Mouse (Mus musculus): Measurements from ENCODE around the gene Ppfia3.

Ppfia3 gene

DNA sequence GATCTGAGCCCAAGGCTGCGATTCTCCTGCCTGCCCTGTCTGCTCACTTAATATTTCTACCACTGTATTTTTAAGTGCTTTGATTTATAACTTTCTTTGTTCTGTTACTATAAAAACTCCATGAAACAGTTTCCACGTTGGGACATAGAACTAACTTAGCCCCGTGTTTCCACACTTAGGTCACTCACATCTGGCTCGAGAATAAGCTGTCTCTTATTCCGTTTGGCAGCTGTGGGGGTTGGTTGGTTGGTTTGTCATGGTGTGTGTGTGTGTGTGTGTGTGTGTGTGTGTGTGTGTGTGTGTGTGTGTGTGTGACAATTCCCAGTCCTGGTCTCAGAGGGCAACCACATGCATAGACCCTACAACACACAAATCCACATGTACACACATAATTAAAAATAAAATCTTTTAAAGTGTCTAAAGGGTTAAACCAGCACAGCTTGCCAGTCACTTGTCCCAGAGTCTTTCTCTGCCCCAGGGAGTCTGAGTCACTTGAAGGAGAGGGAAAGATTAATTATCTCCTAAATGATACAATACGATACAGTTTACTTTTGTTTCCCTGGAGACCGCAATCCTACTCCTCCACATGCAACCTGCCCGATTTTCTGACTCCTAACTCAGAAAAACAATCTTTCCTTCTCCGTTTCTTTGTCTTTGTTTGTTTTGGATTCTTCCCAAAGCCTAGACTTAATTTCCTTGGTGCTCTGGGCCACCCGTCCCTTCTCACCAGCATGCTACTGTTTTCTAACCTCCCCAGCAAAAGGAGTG, 53.9 kb downstream of the Ppfia3 start:
- DNase-seq (ENCODE audit: low spot score) = peak; percentile 38

- no peak for DNase-seq (ENCODE audit: low spot score)
Observed at GRCm38 (mm10) chr7:45312023-45312422, 54.8 kb downstream of the Ppfia3 start.

DNA sequence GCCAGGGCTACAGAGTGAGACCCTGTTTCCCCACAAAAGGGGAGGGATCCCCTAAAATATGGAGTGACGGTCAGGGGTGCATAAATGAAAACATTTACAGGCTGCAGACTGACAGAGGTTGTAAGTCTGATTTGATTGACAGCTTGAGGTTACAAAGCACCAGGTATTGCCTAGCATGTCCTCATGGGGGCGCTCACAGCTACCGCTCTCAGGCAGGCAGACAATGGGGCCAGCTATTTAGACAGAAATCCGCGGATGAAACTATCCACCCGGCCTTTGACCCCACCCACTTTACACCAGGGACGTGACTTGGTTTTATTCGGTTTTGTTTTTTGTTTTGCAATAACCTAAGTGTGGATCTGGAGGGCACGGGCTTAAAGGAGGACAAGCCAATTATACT, 57.4 kb downstream of the Ppfia3 start:
- peak; percentile 32 for DNase-seq (ENCODE audit: low spot score)

GRCm38 (mm10) chr7:45308551-45309240, 58.1 kb downstream of the Ppfia3 start:
- DNase-seq (ENCODE audit: low spot score) = no peak

GRCm38 (mm10) chr7:45305275-45305674, 61.5 kb downstream of the Ppfia3 start:
- DNase-seq (ENCODE audit: low spot score) = peak; percentile 18

DNA sequence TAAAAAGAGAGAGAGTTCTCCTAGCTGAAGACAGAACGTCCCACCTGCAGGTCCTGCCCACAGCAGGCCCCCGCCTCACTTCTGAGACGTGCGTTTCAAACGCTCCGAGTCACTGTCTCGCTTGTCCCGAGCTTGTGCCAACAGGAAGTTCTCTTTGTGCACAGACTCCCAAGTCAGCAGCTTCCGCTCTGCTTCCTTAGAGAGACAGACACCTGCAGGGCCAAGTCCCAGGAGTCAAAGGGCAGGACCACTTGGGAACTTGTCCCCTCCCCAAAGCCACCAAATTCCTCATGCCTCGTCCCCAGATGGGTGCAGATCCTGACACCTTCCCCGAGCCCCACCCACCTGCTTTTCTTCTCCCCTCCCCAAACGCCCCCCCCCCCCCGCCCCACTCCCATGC, 62.0 kb downstream of the Ppfia3 start:
- no peak for DNase-seq (ENCODE audit: low spot score)

- peak; percentile 7 for DNase-seq (ENCODE audit: low spot score)
Observed at GRCm38 (mm10) chr7:45302626-45303025, 64.2 kb downstream of the Ppfia3 start.

- peak; percentile 54 for DNase-seq (ENCODE audit: low spot score)
Observed at GRCm38 (mm10) chr7:45300270-45300669, 66.5 kb downstream of the Ppfia3 start.

DNA sequence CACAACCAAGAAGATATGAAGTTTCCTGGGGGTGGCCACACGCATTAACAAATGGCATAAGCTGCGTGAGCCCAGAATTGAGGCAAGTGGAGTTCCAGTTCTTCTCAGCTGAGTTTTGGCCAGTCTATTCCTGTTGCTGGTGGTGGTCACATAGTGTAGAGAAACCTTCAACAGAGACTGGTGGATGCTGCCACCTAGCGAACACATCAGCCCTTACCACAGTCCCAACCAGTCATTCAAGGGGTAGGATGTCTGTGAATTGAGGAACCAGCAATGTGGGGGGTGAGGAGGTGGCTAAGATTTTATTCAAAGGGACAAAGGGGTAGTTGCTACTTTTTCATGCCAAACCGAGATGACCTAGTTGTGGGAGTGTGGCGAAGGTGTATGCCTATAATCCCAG, 67.1 kb downstream of the Ppfia3 start:
- DNase-seq (ENCODE audit: low spot score) = peak; percentile 85

GRCm38 (mm10) chr7:45297563-45297962, 69.3 kb downstream of the Ppfia3 start:
- peak; percentile 76 for DNase-seq (ENCODE audit: low spot score)

GRCm38 (mm10) chr7:45296626-45297025, 70.2 kb downstream of the Ppfia3 start:
- DNase-seq (ENCODE audit: low spot score) = peak; percentile 88

Measured in adipocyte (in vitro differentiated cells).